Mouse (Mus musculus): ENCODE data around the gene Irgq. TPM values are rescaled to one million over a fixed set of nuclear protein-coding genes. Genes with fewer than 3 reads are reported as not detected.

The Irgq gene
- polyA plus RNA-seq, 1 experiment from 2014 or later, result 6.0 TPM

GRCm38 (mm10) chr7:24528861-24529260 lies 1.6 kb upstream of the Irgq start:
- no peak overlapping the region for H3K9ac ChIP-seq (ENCODE audit: low read depth, low read length)
- H3K27me3 ChIP-seq (ENCODE audit: insufficient read depth, low read length), result no peaks in the 10 kb centered on the region
- H3K9me3 ChIP-seq (replicated peaks; ENCODE audit: low read length), result no peaks in the 10 kb centered on the region
- no peak overlapping the region for H3K4me2 ChIP-seq (ENCODE audit: low read length)
- no peak for TF ChIP-seq CTCF (IDR thresholded peaks at IDR 0.05; ENCODE audit: low read depth)
- 82% methylated on average over 11 of the region's 11 CpGs for WGBS
- H3K4me3 ChIP-seq (replicated peaks; ENCODE audit: low read depth, low read length), result no peak overlapping the region
- H3K4me1 ChIP-seq (replicated peaks; ENCODE audit: insufficient read depth, low read length), result peaks cover 9% of the 10 kb centered on the region; the same call in 1 of the 2 replicates
- no peak for DNase-seq (ENCODE audit: low spot score)
- ATAC-seq (replicated peaks; ENCODE audit: low FRiP score, low read depth), result no peak
- H3K36me3 ChIP-seq (ENCODE audit: insufficient read depth, low read length), result peaks cover 9% of the 10 kb centered on the region; the same call in 1 of the 2 replicates
- no peak overlapping the region for H3K27ac ChIP-seq

GRCm38 (mm10) chr7:24529580-24529979 lies 909 bp upstream of the Irgq start:
- peaks cover 9% of the 10 kb centered on the region; the same call in 1 of the 2 replicates for H3K4me1 ChIP-seq (replicated peaks; ENCODE audit: insufficient read depth, low read length)
- peak overlapping the region; percentile 90 for H3K4me2 ChIP-seq (ENCODE audit: low read length)
- peak overlapping the region; percentile 94 for H3K27ac ChIP-seq
- ATAC-seq (replicated peaks; ENCODE audit: low FRiP score, low read depth), result no peak
- H3K9ac ChIP-seq (ENCODE audit: low read depth, low read length), result peak overlapping the region; percentile 74
- no peak for TF ChIP-seq CTCF (IDR thresholded peaks at IDR 0.05; ENCODE audit: low read depth)
- no peak for DNase-seq (ENCODE audit: low spot score)
- H3K9me3 ChIP-seq (replicated peaks; ENCODE audit: low read length), result no peaks in the 10 kb centered on the region
- peak overlapping the region; percentile 56 for H3K4me3 ChIP-seq (replicated peaks; ENCODE audit: low read depth, low read length)
- WGBS, result 49% methylated on average over 11 of the region's 11 CpGs
- H3K27me3 ChIP-seq (ENCODE audit: insufficient read depth, low read length), result no peaks in the 10 kb centered on the region
- peaks cover 16% of the 10 kb centered on the region for H3K36me3 ChIP-seq (ENCODE audit: insufficient read depth, low read length)

- H3K9me3 ChIP-seq (replicated peaks; ENCODE audit: low read length), result no peaks in the 10 kb centered on the region
- DNase-seq (ENCODE audit: low spot score), result peak; percentile 92
- 2% methylated on average over 39 of the region's 43 CpGs for WGBS
- H3K9ac ChIP-seq (ENCODE audit: low read depth, low read length), result peak overlapping the region; percentile 74
- no peaks in the 10 kb centered on the region for H3K27me3 ChIP-seq (ENCODE audit: insufficient read depth, low read length)
- peak overlapping the region; percentile 56 for H3K4me3 ChIP-seq (replicated peaks; ENCODE audit: low read depth, low read length)
- peak overlapping the region; percentile 94 for H3K27ac ChIP-seq
- peaks cover 9% of the 10 kb centered on the region; the same call in 1 of the 2 replicates for H3K4me1 ChIP-seq (replicated peaks; ENCODE audit: insufficient read depth, low read length)
- H3K36me3 ChIP-seq (ENCODE audit: insufficient read depth, low read length), result peaks cover 17% of the 10 kb centered on the region
- peak; percentile 86 for TF ChIP-seq CTCF (IDR thresholded peaks at IDR 0.05; ENCODE audit: low read depth)
- ATAC-seq (replicated peaks; ENCODE audit: low FRiP score, low read depth), result peak; percentile 55
- H3K4me2 ChIP-seq (ENCODE audit: low read length), result peak overlapping the region; percentile 90
Measured at GRCm38 (mm10) chr7:24531211-24531971, 902 bp downstream of the Irgq start.

- WGBS, result 80% methylated on average over 28 of the region's 28 CpGs
- DNase-seq (ENCODE audit: low spot score) (no peak), ATAC-seq (replicated peaks; ENCODE audit: low FRiP score, low read depth) (no peak)
- no peak for TF ChIP-seq CTCF (IDR thresholded peaks at IDR 0.05; ENCODE audit: low read depth)
- Histone ChIP-seq H3K27ac (no peak overlapping the region), H3K27me3 (ENCODE audit: insufficient read depth, low read length) (no peaks in the 10 kb centered on the region), H3K4me3 (replicated peaks; ENCODE audit: low read depth, low read length) (no peak overlapping the region), H3K36me3 (ENCODE audit: insufficient read depth, low read length) (peaks cover 17% of the 10 kb centered on the region), H3K4me1 (replicated peaks; ENCODE audit: insufficient read depth, low read length) (peaks cover 17% of the 10 kb centered on the region), H3K9ac (ENCODE audit: low read depth, low read length) (no peak overlapping the region), H3K9me3 (replicated peaks; ENCODE audit: low read length) (no peaks in the 10 kb centered on the region), H3K4me2 (ENCODE audit: low read length) (no peak overlapping the region)
Measured at GRCm38 (mm10) chr7:24533031-24533571, 2.6 kb downstream of the Irgq start.

- Histone ChIP-seq H3K27ac (no peak overlapping the region), H3K9ac (ENCODE audit: low read depth, low read length) (no peak overlapping the region), H3K4me3 (replicated peaks; ENCODE audit: low read depth, low read length) (0 out of 2 replicates have a peak overlapping the region, but pooled peaks have one; percentile 5), H3K9me3 (replicated peaks; ENCODE audit: low read length) (no peaks in the 10 kb centered on the region), H3K4me2 (ENCODE audit: low read length) (peak overlapping the region; percentile 23), H3K27me3 (ENCODE audit: insufficient read depth, low read length) (no peaks in the 10 kb centered on the region), H3K4me1 (replicated peaks; ENCODE audit: insufficient read depth, low read length) (peaks cover 20% of the 10 kb centered on the region), H3K36me3 (ENCODE audit: insufficient read depth, low read length) (peaks cover 17% of the 10 kb centered on the region)
- WGBS, result 44% methylated on average over 42 of the region's 42 CpGs
- no peak for TF ChIP-seq CTCF (IDR thresholded peaks at IDR 0.05; ENCODE audit: low read depth)
- ATAC-seq (replicated peaks; ENCODE audit: low FRiP score, low read depth), result no peak
- DNase-seq (ENCODE audit: low spot score), result no peak
Measured at GRCm38 (mm10) chr7:24533806-24534205, 3.3 kb downstream of the Irgq start.

- Histone ChIP-seq H3K4me3 (replicated peaks; ENCODE audit: low read depth, low read length) (0 out of 2 replicates have a peak overlapping the region, but pooled peaks have one; percentile 5), H3K27ac (no peak overlapping the region), H3K4me1 (replicated peaks; ENCODE audit: insufficient read depth, low read length) (peaks cover 20% of the 10 kb centered on the region)
Measured at GRCm38 (mm10) chr7:24534301-24534700, 3.8 kb downstream of the Irgq start.

More at GRCm38 (mm10) chr7:24534301-24534700, 3.8 kb downstream of the Irgq start:
- no peaks in the 10 kb centered on the region for H3K27me3 ChIP-seq (ENCODE audit: insufficient read depth, low read length)
- no peak for ATAC-seq (replicated peaks; ENCODE audit: low FRiP score, low read depth)
- H3K4me2 ChIP-seq (ENCODE audit: low read length), result peak overlapping the region; percentile 23; the same call in 1 of the 2 replicates
- DNase-seq (ENCODE audit: low spot score), result peak; percentile 15
- 41% methylated on average over 19 of the region's 19 CpGs for WGBS
- H3K9me3 ChIP-seq (replicated peaks; ENCODE audit: low read length), result no peaks in the 10 kb centered on the region
- no peak overlapping the region for H3K9ac ChIP-seq (ENCODE audit: low read depth, low read length)
- no peak for TF ChIP-seq CTCF (IDR thresholded peaks at IDR 0.05; ENCODE audit: low read depth)
- H3K36me3 ChIP-seq (ENCODE audit: insufficient read depth, low read length), result peaks cover 17% of the 10 kb centered on the region
